Mouse (Mus musculus): ENCODE results near the gene Zdhhc11.

Zdhhc11 gene

GRCm38 (mm10) chr13:73963551-73963950 lies at the start of gene Zdhhc11:
Gene Zdhhc11, plus strand, starts transcription at chr13:73963851.
- no peak for DNase-seq (ENCODE audit: low read depth)

- DNase-seq (ENCODE audit: low read depth), result no peak
These were observed 31.4 kb upstream of the Zdhhc11 start for GRCm38 (mm10) chr13:73932201-73932600.

- no peak for DNase-seq (ENCODE audit: low read depth)
These were observed 26.7 kb upstream of the Zdhhc11 start for GRCm38 (mm10) chr13:73936938-73937320.

- peak; percentile 91 for DNase-seq (ENCODE audit: low read depth)
These were observed 26.1 kb upstream of the Zdhhc11 start, which contains the start of the genes Trip13 and Brd9 for GRCm38 (mm10) chr13:73937321-73938176. Gene Trip13, minus strand, starts transcription at chr13:73937784. Gene Brd9, plus strand, starts transcription at chr13:73937811.

GRCm38 (mm10) chr13:73938177-73938560 lies 25.5 kb upstream of the Zdhhc11 start:
- DNase-seq (ENCODE audit: low read depth), result peak; percentile 16

- DNase-seq (ENCODE audit: low read depth), result no peak
These were observed 24.6 kb upstream of the Zdhhc11 start for GRCm38 (mm10) chr13:73939101-73939500.

- no peak for DNase-seq (ENCODE audit: low read depth)
These were observed 19.0 kb upstream of the Zdhhc11 start for GRCm38 (mm10) chr13:73944606-73945005.

GRCm38 (mm10) chr13:73953551-73954130 lies 10.0 kb upstream of the Zdhhc11 start:
- DNase-seq (ENCODE audit: low read depth), result no peak

- no peak for DNase-seq (ENCODE audit: low read depth)
These were observed 9.0 kb upstream of the Zdhhc11 start for GRCm38 (mm10) chr13:73954666-73955065.

GRCm38 (mm10) chr13:73955531-73955930 lies 8.1 kb upstream of the Zdhhc11 start:
- DNase-seq (ENCODE audit: low read depth), result no peak

- no peak for DNase-seq (ENCODE audit: low read depth)
These were observed 3.5 kb upstream of the Zdhhc11 start for GRCm38 (mm10) chr13:73960117-73960652.

GRCm38 (mm10) chr13:73961177-73961576 lies 2.5 kb upstream of the Zdhhc11 start:
- DNase-seq (ENCODE audit: low read depth), result peak; percentile 6

- peak; percentile 76 for DNase-seq (ENCODE audit: low read depth)
These were observed 7.1 kb downstream of the Zdhhc11 start for GRCm38 (mm10) chr13:73970545-73971448.

GRCm38 (mm10) chr13:73974523-73974922 lies 10.9 kb downstream of the Zdhhc11 start:
- DNase-seq (ENCODE audit: low read depth), result no peak

GRCm38 (mm10) chr13:73976935-73977334 lies 13.3 kb downstream of the Zdhhc11 start:
- DNase-seq (ENCODE audit: low read depth), result no peak

- DNase-seq (ENCODE audit: low read depth), result no peak
These were observed 26.7 kb downstream of the Zdhhc11 start for GRCm38 (mm10) chr13:73990325-73990724.

- no peak for DNase-seq (ENCODE audit: low read depth)
These were observed 27.1 kb downstream of the Zdhhc11 start for GRCm38 (mm10) chr13:73990761-73991160.

- no peak for DNase-seq (ENCODE audit: low read depth)
These were observed 27.6 kb downstream of the Zdhhc11 start for GRCm38 (mm10) chr13:73991267-73991666.

- DNase-seq (ENCODE audit: low read depth), result no peak
These were observed 32.8 kb downstream of the Zdhhc11 start for GRCm38 (mm10) chr13:73996456-73996855.

GRCm38 (mm10) chr13:74000519-74000918 lies 36.9 kb downstream of the Zdhhc11 start:
- DNase-seq (ENCODE audit: low read depth), result no peak

- DNase-seq (ENCODE audit: low read depth), result no peak
These were observed 37.3 kb downstream of the Zdhhc11 start for GRCm38 (mm10) chr13:74000961-74001360.

GRCm38 (mm10) chr13:74001492-74001891 lies 37.8 kb downstream of the Zdhhc11 start:
- DNase-seq (ENCODE audit: low read depth), result no peak
